Mouse (Mus musculus) left cerebral cortex, adult 18-20 months (tissue): ENCODE data around the gene Olfr365. TPM values are rescaled to one million over a fixed set of nuclear protein-coding genes. Genes with fewer than 3 reads are reported as not detected.

Experiments used
- DNase-seq, 2 experiments: peaks; one replicate each; pipeline ENCODE4 v3.0.0; 2021 to 2022; ENCODE audit warnings: low spot score in 2 of 2, mixed read lengths in 1 of 2
- long read RNA-seq, 2 experiments: library from polyadenylated mRNA; stranded (forward); transcript quantifications; one replicate each; pipeline ENCODE4 v2.0.0; 2021
- total RNA-seq, 2 experiments: library from RNA; stranded (reverse); gene quantifications; 2 replicates each; pipeline ENCODE4 v1.2.3; 2021

Gene Olfr365
- not detected for total RNA-seq
- long read RNA-seq, experiment 1 = 0 reads
- long read RNA-seq, experiment 2 = 0 reads

GRCm38 (mm10) chr2:37187898-37188297 lies at the start of gene Olfr365:
Gene Olfr365, plus strand, starts transcription at chr2:37188198.
- DNase-seq = no peak

DNA sequence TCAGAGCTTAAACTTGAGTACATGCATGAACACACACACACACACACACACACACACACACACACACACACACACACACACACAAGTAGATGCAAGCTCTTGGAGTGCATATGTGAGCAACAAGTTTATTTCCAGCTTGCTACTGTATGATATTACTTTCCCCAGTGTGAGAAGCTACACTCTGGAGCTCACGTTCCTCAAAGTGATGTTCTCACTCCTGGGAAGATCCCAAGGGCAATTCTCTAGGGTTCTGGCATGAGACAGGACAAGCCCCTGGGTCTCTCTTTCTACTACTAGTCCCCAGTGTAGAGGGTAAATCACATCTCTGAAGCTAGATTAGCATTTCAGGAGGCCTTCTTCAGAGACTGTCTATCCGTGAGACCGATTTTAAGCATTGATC lies 49.0 kb upstream of the Olfr365 start, which contains the start of gene Olfr364-ps1:
Gene Olfr364-ps1, plus strand, starts transcription at position 301 of the 400 bp plus-strand sequence.
- DNase-seq = no peak

DNA sequence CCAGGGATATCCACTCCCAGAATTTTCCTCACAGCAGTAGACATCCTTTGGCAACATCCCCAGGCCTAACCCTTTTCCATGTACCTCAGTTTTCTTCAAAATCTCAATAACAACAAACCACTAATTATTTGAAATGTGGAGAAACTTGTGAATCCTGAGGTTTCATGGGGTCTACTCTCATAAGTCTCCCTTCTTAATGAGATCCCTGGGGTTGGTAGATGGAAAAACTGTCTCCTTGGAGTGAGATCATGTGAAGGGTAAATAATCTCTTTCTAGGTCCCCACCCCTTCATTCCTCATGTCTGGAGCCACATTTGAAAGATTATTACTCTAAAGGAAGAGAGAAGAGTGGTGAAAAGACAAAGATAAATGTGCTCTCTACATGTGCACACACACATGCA lies 23.3 kb downstream of the Olfr365 start, which contains the start of gene Olfr366:
Gene Olfr366, plus strand, starts transcription at position 301 of the 400 bp plus-strand sequence.
- no peak for DNase-seq

Other genes starting within 250 kb of the Olfr365 start
- not detected for gene Olfr357, start 194.4 kb upstream of the Olfr365 start, total RNA-seq
- gene Olfr358, start 178.9 kb upstream of the Olfr365 start, total RNA-seq = not detected
- gene Olfr360, start 122.5 kb upstream of the Olfr365 start, total RNA-seq = not detected
- not detected for gene Olfr361, start 98.9 kb upstream of the Olfr365 start, total RNA-seq
- gene Olfr362, start 70.3 kb upstream of the Olfr365 start, total RNA-seq = not detected
- gene Olfr364-ps1, start 48.9 kb upstream of the Olfr365 start, total RNA-seq = not detected
- not detected for gene Olfr366, start 23.4 kb downstream of the Olfr365 start, total RNA-seq
- gene Olfr368, start 138.3 kb downstream of the Olfr365 start, total RNA-seq = not detected
- 10 to 100 TPM; 21.9 to 31.2 TPM for gene Pdcl, start 171.1 kb downstream of the Olfr365 start, total RNA-seq
- gene Rc3h2, start 234.7 kb downstream of the Olfr365 start, total RNA-seq = 10 to 100 TPM; 74.6 to 81.6 TPM